Mouse (Mus musculus): ENCODE results near the gene Esrrb. TPM values are rescaled to one million over a fixed set of nuclear protein-coding genes. Genes with fewer than 3 reads are reported as not detected.
A peak's percentile ranks its signal among the peaks of the same experiment; 100 is the strongest.

Gene Esrrb
- total RNA-seq, 2 experiments from 2014 or later = 11.0 to 15.4 TPM

GRCm38 (mm10) chr12:86556796-86557517 lies 196.0 kb downstream of the Esrrb start:
- intact Hi-C loops (cut with DNase I) = no loop called here

GRCm38 (mm10) chr12:86558889-86559288 lies 198.0 kb downstream of the Esrrb start:
- DNase-seq = no peak
- intact Hi-C loops (cut with DNase I) = no loop called here

More at GRCm38 (mm10) chr12:86556796-86557517, 196.0 kb downstream of the Esrrb start:
- peak; percentile 3 to 22 for DNase-seq

GRCm38 (mm10) chr12:86562705-86563104 lies 201.8 kb downstream of the Esrrb start:
- DNase-seq = no peak
- intact Hi-C loops (cut with DNase I) = no loop called here

DNA sequence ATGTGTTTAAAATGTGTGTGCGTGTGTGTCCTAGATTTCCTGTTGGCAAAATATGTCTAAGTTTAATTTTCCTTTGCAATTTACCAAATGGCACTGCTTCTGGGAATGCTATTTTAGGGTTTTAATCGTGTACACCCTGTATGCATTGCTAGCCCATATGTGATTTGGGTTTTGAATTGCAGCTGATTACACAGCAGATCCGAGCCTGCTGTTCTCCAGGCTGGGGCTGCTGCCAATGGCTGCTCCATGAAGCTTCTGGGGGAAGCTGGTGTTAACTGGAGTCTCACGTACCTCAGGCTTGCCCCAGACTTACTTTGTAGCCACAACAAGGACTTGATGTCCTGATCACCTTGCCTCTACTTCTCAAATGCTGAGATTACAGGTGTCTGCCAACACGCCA lies 205.1 kb downstream of the Esrrb start:
- DNase-seq = no peak
- intact Hi-C loops (cut with DNase I) = no loop called here

Other genes with a start within 250 kb of the Esrrb start
- gene Gpatch2l, start 119.3 kb upstream of the Esrrb start, total RNA-seq (2021) = 10 to 100 TPM; 18.7 to 18.9 TPM

Data from heart, postnatal 10 days (tissue).